Mouse (Mus musculus) layer of hippocampus, adult 9-11 months (tissue): ENCODE data around the gene Zfyve28.

ENCODE experiments used
- DNase-seq: peaks from one replicate; pipeline ENCODE4 v3.0.0; 2022

The Zfyve28 gene

DNA sequence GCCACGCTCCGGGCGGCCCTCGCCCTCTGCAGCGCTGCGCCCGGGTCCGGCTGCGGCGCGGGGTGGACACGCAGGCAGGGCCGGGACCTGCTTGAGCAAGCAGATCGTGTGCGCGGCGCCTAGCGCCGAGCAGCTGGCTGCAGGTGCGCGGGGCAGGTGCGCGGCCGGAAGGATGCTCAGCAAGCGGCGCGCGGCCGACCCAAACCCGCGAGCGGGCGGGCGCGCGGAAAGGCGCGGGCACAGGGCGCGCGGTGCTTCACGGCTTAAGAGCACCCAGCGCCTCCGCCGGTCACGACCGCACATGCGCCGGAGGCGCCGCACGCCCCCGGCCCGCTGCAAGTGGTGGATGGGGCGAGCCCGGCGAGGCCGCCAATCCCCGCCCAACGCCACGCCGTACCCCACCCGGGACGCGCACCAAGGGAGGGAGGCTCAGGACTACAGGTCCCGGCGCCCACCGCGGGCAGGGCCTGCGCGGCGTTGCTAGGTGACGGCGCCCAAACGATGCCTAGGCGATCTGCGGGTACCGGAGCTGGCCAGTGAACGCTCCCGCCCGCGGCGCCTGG lies at the start of gene Zfyve28, which contains the start of gene Cfap99:
Zfyve28 (minus strand) TSS at position 296 of the 563 bp plus-strand sequence.
Cfap99 (plus strand) TSS at position 447 of the 563 bp plus-strand sequence.
- DNase-seq, result peak; percentile 96

DNA sequence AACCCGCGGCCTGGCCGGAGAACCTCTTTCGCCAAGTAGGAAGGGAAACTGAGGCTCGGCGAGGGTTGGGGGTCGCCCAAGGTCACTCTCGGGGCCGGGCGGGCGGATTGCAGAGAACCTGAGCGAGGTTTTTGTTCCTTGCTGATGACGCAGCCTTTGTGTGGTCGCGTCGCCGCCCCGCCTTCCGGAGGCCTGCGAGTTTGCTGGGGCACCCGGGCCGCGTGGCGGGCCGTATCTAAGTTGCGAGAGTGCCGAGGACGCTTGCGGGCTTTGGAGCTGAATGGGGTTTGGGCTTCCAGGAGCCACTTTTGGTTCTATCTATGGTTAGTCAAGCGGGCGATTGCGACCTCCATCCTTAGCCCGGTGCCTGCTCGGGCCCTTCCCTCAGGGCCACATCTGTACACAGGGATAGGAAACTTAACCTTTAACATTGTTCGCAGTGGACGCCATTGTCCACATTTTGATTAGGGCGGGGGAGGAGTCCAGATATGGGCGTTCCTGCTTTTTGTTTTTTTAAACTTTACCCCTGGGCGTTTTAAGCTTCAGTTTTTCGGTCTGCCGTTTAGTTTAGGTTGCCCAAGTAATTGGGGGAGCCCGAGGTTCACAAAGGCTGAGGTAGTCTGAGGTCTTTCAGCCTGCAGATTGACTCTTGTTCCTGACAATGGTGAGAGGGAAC lies 48.7 kb upstream of the Zfyve28 start:
- peak; percentile 37 for DNase-seq

DNA sequence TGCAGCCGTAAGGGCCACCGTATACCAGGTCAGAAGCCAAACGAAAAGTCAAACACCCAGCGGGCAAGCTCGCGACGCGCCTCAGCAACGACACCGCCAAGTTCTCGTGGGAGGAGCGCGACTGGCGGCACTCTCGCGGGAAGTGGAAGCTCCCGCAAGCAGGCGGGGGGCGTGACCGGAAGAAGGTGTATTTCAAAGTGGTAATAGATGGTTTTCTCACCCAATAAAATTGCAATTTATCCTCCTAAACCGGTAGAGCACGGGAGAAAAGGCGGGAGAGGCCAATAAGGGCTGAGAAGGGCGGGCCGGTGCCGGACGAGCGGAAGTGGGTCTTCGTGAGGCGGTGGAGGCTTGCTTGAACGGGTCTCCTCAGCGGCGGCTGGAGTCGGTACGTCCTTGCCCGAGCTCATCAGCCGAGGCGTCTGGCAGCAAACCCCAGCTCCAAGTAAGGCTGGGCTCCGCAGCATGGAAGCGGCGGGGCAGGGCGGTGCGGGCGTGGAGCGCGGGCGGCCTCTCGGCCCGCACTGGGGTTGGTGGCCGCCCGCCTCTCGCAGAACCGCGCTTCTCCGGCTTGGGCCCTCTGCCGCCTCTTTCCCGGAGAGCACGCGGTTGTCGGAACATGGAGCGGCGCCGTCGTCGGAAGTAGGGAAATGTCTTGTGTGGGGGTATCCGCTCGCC lies 48.0 kb upstream of the Zfyve28 start, which contains the start of gene Rnf4:
Rnf4 (plus strand) TSS at position 193 of the 678 bp plus-strand sequence.
- DNase-seq, result peak; percentile 98

DNA sequence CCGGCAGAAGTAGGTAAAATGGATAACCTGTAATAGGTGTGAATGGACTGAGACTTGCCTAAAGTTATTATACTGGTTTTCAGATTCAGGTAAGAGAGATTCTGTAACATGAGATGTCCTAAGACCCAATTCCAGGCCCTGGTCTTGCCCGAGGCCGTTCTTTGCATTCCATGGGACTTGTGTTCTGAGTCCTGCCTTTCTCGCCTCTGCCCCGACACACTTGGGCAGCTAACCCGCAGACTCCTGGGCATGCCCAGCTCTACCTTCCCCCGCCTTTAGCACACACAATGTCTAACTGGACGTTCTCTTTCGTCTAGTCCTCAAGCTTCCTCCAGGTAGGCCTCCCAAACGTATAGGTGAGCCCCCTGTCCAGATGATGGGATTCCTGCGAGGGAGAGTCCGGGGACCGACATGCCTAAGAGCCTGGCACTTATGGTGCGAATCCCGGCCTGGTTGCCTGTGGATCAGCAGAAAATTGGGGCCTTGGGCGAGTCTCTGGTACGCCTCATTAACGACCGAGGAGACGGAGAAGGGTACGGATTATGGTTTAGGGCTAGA lies 47.4 kb upstream of the Zfyve28 start:
- DNase-seq, result no peak

DNA sequence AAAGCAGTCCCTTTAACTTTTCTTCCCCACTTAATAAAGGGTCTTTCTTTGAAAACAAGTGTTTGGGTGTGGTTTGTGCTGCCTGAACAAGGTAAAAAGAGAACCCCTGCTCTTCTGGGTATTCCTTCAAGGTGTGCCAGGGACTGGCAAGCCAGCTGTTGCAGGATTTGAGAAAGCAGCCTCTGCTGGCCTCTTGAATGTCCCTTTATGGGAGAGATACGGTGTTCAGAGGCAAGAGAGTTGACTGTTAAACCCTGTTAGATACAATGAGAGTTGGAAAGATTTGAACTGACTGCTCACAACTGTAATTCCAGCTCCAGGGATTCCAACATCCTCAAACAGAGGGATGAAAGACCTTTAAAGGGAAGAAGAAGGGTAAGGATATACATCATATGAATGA lies 45.8 kb upstream of the Zfyve28 start:
- DNase-seq, result no peak

DNA sequence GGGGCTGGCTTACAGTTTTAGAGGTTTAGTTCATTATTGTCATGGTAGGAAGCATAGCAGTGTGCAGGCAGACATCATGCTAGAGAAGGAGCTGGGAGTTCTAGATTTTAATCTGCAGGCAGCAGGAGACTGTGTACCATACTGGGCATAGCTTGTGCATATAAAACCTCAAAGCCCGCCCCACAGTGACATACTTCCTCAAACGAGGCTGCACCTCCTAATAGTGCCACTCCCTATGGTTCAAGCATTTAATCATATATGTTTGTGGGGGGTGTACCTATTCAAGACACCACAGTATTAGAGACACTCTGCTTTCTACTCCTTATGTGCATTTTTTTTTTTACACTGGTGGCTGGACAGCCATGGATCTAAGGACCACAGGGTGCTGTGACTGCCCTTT lies 41.9 kb upstream of the Zfyve28 start:
- DNase-seq, result no peak

DNA sequence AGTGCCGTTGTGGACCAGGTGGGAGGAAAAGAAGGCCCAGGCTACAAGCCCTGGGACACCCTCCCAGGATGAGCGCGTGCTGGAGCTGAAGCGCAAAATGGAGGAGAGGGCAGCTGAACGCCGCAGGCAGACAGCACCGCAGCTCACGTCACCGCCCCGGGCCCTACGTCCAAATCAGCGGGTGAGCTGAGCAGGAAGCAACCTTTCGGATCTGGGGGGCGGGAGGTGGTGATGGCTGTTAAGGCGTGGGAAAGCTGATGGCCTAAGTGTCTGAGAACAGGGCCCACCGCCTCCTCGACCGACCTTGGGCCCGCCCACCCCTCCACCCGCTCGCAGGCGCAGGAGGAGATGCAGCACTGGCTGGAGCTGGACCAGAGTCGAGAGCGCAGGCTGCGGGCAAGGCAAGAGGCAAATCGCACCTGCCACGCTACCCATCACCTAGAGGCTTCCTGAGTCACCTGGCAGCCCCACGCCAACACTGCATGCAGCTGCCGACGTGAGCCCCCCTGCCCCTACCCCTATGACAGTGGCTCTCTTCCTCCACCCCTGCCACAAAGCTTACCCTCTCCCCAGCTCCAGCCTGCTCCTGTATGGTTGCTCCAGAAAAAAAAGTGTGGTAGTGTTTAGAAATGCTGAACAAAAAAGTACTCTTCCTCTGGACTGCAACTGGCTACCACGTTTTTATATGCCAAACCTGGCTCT lies 38.8 kb upstream of the Zfyve28 start:
- peak; percentile 8 for DNase-seq

DNA sequence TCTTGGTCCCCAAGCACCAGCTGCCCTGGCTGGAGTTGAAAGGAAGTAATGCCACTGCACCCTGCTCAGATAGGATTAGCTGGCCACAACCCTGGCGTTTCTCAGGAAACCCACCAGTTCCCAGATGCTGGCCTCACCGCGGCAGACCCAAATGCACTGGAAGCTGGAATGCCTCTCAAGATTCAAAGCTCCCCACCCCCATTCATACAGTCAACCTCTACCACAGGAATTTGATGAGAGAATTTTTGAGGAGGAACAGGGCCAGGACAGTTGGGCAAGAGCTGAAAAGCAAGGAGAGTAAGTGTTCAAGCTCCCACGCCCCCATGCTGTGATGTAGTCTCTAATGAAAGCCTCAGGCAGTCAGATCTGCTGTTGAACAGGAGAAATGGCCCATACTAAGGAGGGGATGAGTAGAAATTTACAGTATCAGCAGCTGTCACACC lies 38.0 kb upstream of the Zfyve28 start:
- DNase-seq, result no peak

DNA sequence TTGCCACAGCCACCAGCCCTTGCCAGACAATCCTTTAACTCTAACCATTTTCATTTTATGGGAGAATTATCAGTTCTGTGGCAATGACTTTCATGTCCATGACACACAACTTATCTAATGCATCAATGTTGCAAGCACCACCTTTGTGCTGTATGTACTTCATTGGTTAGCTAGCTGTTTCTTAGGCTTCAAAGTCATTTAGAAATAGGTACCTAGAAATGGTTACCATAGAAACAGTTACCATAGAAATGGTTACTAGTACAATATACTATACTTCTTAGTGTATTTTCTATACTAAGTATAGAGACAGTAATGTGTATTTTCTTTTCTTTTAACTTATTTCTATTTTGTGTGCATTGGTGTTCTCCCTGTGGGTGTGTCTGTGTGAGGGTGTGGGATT lies 37.0 kb upstream of the Zfyve28 start:
- no peak for DNase-seq

DNA sequence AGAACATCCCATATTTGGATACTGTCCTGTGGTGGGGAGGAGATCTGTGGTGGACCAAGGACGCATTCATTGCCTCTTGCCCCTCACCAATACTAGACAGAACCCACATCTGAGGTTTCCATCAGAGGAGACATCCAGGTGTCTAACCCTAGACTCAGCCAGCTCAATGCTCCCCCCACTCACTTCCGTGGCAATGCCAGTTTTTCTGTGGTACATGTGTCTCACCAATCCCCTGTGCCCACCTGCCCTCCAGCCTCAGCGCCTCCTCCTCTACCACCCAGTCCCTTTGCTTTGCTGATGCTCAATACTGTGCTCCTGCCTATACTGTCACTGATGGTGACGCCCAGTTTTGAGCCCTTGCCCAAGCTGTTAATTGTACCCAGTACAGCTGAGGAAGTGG lies 33.0 kb upstream of the Zfyve28 start:
- no peak for DNase-seq

DNA sequence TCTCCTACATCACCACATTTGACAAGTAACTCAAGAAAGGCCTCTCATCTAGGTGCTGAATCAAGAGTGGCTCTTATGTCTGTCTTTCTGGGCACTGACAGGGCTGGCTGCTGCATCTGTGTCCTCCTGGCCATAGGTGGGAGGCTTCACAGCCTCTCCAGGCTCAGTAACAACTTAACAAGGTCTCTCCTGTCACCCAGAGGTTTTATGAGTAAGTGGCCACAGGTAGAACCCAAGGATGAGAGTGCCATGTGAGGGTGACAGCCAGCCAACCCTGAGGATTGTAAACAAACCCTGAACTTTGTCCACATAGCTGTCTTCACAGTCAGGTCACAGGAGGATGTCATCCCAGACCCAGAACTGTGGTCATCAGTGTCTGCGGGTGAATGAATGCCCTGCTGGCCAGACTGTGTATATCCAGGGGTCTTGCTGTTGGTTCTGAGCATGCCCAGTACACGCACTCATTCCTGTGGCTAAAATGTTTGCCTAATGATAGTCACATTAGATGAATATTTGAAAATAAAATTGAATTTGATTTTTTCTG lies 31.3 kb upstream of the Zfyve28 start:
- no peak for DNase-seq

DNA sequence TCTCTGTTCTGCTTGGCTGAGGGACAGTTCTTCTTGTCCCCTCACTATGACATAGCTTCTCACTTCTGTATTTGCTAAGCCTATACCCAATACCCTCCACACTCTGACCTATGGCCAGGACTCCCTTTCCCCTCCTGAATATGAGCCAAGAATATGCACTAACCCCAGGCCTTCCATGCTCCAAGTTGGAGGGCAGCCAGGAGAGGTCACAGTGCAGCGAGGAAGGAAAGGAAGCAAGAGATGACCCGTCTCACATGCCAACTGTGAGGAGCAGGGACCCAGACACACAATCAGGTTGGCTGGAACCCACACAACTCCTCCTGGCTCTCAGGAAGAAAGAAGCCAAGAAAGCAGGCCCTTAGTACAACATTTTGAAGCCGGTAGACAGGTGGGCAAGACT lies 20.8 kb upstream of the Zfyve28 start:
- DNase-seq, result no peak

DNA sequence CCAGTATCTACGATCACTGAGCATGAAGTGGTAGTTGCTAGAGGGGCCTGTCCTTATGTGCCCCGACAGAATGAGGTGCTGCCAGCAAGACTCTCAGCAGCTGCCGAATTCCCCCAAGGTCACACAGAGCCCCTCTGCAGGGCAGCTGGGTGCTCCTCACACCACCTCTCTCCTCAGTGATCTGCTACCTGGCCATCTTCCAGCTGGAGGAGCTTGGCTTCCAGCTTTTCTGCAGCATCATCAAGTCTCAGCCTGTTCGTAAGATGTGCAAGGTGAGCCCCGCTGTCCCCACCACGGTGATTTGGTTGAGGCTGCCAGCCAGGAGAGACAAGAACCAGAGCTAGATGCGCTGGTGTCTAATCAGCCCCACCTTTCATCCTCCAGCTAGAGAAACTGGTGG lies 14.1 kb upstream of the Zfyve28 start:
- no peak for DNase-seq

DNA sequence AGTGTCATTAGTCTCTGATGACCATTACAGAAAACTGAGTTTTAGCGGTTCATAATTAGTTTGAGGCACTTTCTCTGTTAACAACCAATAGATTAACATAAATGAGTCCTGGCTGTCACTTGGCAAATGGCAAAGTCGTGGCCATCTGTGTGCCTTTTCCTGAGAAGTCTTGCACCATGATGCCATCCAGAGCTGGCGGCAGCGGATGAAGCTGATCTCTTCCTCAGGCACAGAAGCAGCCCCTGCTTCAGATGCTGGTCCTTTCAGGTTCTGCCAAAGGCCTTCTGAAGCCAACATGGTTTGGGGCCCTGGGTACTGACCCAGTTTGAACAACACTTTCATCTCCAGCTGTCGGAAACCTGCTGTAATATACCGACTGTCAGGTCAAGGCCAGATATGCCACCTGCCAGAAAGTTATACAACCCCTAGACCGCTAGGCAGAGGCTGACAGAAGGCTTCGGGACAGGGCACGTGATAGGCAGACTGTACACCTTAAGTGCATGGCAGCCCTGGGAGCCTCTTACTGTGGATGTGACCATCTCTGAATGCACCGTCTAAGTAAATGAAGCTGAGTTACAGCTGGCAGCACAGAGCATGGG lies 10.8 kb upstream of the Zfyve28 start:
- DNase-seq, result no peak

DNA sequence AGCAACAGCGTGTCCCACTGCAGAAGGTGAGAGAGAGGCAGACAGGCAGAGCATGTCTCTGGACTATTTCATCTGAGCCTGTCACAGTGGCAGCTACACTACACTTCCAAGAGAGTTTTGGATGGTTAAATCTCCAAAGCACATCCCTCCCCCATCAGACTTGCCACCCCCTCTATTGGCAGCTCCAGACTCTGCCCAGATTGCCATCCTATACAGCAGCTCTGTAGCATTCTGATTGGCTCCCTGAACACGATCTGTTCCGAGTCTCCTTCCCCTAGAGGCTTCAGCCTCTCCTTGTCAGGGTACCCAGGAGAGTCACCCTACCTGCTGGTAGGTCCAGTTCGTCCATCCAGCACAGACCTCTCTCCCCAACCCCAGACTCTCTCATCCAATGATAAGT lies 9.8 kb upstream of the Zfyve28 start:
- no peak for DNase-seq

DNA sequence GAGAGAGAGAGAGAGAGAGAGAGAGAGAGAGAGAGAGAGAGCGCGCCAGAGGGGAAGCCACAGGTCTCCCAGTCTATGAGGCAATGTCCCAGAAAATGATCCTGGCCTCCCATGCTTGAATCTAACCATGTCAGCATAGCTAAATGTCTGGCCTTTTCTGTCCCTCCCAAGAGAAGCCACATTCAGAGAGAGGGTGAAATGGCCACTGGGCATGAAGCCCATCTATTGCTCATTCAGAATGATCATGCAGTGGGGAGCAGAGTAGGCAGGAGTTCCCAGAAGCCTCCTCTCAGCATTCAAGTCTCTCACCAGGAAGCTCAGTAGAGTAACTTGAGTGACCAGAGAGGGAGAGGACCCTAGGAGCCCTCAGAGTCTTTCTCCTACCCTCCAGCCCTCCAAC lies 6.9 kb upstream of the Zfyve28 start:
- no peak for DNase-seq

DNA sequence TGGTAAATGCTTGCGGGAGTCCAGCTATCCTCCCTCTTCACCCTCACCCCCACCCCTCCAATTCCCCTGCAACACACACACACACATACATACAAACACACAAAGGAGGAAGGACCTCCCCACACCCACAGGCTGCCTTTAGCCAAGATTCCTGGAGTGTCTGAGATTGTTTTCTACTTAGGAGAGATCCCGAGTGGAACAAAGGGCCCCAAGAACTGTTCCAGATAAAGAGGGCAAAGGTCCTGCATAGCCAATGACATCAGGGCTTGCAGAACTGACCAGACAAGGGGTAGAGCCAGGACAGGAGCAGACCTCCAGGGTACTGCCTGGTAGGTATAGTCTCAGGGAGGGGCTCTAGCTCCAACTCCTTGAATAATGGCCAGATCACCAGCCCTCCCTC lies 6.4 kb upstream of the Zfyve28 start:
- no peak for DNase-seq

DNA sequence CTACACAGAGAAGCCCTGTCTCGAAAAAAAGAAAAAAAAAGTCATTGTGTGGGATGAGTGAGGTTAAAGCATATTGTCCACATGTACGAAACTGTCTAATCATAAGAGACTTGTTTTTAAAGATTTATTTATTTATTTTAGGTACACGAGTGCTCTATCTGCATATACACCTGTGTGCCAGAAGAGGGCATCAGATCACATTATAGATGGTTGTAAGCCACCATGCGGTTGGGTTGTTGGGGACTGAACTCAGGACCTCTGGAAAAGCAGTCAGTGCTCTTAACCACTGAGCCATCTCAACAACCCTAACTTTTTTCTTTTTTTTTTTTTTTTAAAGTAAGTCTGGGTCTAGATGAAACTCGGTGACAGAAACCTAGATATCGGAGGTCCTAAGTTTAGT lies 5.1 kb upstream of the Zfyve28 start:
- DNase-seq, result no peak

DNA sequence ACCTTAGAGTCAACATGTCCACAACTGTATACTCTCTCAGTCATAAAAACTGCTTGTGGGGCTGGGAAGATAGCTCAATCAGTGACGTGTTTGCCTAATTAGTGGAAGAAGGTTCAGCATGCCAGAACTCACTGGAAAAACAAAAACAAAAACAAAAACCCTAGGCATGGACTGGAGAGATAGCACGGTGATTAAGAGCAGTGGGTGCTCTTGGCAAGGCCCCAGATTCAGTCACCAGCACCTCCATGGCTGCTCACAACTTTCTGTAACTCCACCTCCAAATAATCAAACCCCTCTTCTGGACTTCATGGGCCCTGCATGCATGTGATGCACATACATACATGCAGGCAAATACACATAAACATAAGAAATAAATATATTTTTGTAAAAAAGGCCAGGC lies 1.0 kb upstream of the Zfyve28 start:
- no peak for DNase-seq

DNA sequence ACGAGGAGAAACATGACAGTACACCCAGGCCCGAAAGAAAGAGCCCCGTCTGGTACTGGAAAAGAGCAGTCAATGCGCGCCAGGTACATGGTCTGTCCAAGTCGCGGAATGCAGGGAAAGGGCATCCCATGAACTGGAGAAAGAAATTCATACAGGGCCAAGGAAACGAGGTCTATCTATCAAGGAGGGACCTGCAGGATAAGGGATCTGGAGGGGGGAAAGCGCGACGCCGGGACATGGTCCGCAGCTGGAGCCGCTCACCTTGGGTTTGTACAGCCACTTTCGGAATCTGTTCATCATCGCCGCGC lies 457 bp downstream of the Zfyve28 start:
- no peak for DNase-seq

DNA sequence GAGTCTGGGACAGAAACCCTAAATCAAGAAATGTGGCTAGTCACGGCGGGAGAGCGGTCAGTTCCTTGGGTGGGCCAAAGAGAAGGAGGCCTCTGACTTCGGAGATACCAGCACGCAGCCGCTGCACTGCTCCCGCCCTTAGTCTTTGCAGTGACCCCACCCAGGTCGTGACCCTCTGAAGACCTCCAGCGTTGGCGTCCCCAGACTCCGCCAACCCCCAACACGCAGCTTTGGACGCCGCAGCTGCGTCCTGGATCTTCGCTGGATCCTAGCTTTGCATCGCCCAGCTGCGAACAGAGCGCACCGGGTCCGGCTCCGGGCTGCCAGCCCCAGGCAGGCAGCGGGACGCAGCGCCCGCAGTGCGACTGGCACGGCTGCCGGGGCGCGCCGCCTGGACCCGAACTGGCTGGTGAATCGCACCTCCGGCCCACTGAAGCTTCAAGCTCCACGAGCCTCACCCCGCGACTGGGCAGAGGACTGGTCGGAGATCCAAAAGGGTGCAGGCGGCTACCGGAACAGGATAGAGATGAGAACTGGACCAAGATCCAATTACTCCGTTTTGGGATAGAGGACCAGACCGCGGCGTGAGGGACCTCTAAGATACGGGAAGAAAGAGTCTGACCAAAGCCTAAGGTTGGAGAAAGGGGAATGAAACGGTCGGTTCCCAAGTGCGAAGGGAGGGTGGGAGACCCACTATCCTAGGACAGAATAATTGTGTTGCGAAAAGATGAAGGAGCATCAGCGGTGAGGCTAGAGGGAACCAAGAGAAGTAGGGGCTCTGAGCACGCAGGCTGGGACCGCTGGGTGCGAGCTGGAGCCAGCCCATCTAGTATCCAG lies 1.0 kb downstream of the Zfyve28 start:
- no peak for DNase-seq

DNA sequence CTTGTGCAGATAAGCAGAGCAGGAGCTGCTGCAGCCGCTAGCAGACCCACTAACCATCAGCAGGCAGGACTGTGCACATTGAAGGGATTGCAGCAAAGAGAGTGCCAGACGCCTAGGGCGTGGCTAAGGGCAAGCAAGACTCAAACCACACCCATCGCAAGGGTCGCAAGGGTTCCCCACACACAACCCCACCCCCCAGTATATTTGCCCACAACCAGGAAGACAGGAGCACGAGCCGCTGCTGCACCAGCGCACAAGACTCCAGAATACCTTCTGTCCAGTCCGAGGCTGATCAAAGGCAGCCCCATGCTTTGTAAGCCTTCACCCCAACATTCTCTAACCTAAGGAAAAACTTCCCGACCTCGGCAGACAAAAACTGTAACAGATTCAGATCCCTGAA lies 1.7 kb downstream of the Zfyve28 start:
- no peak for DNase-seq
